Mouse (Mus musculus) C2C12 (cell line): Measurements from ENCODE around the gene CN725425. TPM values are rescaled to one million over a fixed set of nuclear protein-coding genes. Genes with fewer than 3 reads are reported as not detected.

Experiments
- H3K27me3 ChIP-seq: one replicate; pipeline ENCODE4 v1.6.1; 2011; ENCODE audit not compliant: control insufficient read depth, insufficient read depth, insufficient read length
- H3K36me3 ChIP-seq: one replicate; pipeline ENCODE4 v1.6.1; 2011; ENCODE audit not compliant: control insufficient read depth, insufficient read depth
- H3K4me3 ChIP-seq: one replicate; pipeline ENCODE4 v1.5.1; 2011; ENCODE audit warnings: mild to moderate bottlenecking, control low read depth; ENCODE audit not compliant: poor library complexity, insufficient read depth, severe bottlenecking
- H3K79me2 ChIP-seq: one replicate; pipeline ENCODE4 v1.6.1; 2011; ENCODE audit not compliant: control insufficient read depth, insufficient read depth
- H3K79me3 ChIP-seq: one replicate; pipeline ENCODE4 v1.6.1; 2011; ENCODE audit warnings: low read depth, control low read depth
- H3ac ChIP-seq: one replicate; pipeline ENCODE3; 2011; ENCODE audit warnings: low read depth; ENCODE audit not compliant: control insufficient read depth, insufficient read length
- CEBPB ChIP-seq: IDR thresholded peaks from one replicate; pipeline ENCODE4 v1.6.1; 2011; ENCODE audit warnings: low read depth, mild to moderate bottlenecking, control low read depth, moderate library complexity
- CTCF ChIP-seq: IDR thresholded peaks from one replicate; pipeline ENCODE4 v1.5.1; 2011; ENCODE audit not compliant: control insufficient read depth, insufficient read depth, insufficient read length
- FOSL1 ChIP-seq: IDR thresholded peaks from one replicate; pipeline ENCODE4 v1.8.0; 2011; ENCODE audit warnings: mild to moderate bottlenecking, low read length; ENCODE audit not compliant: poor library complexity, insufficient read depth, severe bottlenecking
- MAX ChIP-seq: IDR thresholded peaks from one replicate; pipeline ENCODE4 v1.6.1; 2011; ENCODE audit warnings: mild to moderate bottlenecking, control low read depth
- MYOD1 ChIP-seq: IDR thresholded peaks from one replicate; pipeline ENCODE4 v1.6.1; 2011; ENCODE audit warnings: low read depth; ENCODE audit not compliant: control insufficient read depth, insufficient read length
- MYOG ChIP-seq: IDR thresholded peaks from one replicate; pipeline ENCODE4 v1.6.1; 2011; ENCODE audit not compliant: control insufficient read depth, insufficient read length; ENCODE audit errors: extremely low read depth
- USF1 ChIP-seq: IDR thresholded peaks from one replicate; pipeline ENCODE4 v1.6.1; 2011; ENCODE audit warnings: low read depth, mild to moderate bottlenecking, control low read depth, moderate library complexity
- polyA plus RNA-seq: library from polyadenylated mRNA; unstranded; fragments of >200 nt; fragmentation: generic; extraction: Trizol; gene quantifications from one replicate; pipeline ENCODE4 v1.2.1, GENCODE M21; 2012; ENCODE audit warnings: missing spikeins

The CN725425 gene
- polyA plus RNA-seq, 1 experiment: not detected

GRCm38 (mm10) chr15:91192223-91192598, 7.1 kb upstream of the CN725425 start:
- no peaks in the 10 kb centered on the region for H3K27me3 ChIP-seq
- TF ChIP-seq CEBPB (no peak), MAX (no peak), USF1 (no peak), FOSL1 (no peak), MYOG (no peak), CTCF (no peak), MYOD1 (no peak)
- no peaks in the 10 kb centered on the region for H3K79me3 ChIP-seq
- H3ac ChIP-seq: peak overlapping the region; percentile 31
- H3K79me2 ChIP-seq: no peaks in the 10 kb centered on the region
- H3K36me3 ChIP-seq: no peaks in the 10 kb centered on the region
- H3K4me3 ChIP-seq: peak overlapping the region; percentile 25

- TF ChIP-seq MYOG: no peak
- no peak for TF ChIP-seq MAX
- no peak for TF ChIP-seq CEBPB
- TF ChIP-seq USF1: no peak
- TF ChIP-seq CTCF: no peak
- TF ChIP-seq FOSL1: no peak
- TF ChIP-seq MYOD1: no peak
- no peak overlapping the region for H3K4me3 ChIP-seq
- no peaks in the 10 kb centered on the region for H3K36me3 ChIP-seq
- no peaks in the 10 kb centered on the region for H3K27me3 ChIP-seq
- no peaks in the 10 kb centered on the region for H3K79me3 ChIP-seq
- no peak overlapping the region for H3ac ChIP-seq
- no peaks in the 10 kb centered on the region for H3K79me2 ChIP-seq
Observed at GRCm38 (mm10) chr15:91200833-91201232, 1.5 kb downstream of the CN725425 start.

GRCm38 (mm10) chr15:91202486-91202885, 3.2 kb downstream of the CN725425 start:
- H3K79me3 ChIP-seq: no peaks in the 10 kb centered on the region
- H3K27me3 ChIP-seq: no peaks in the 10 kb centered on the region
- H3K4me3 ChIP-seq: no peak overlapping the region
- no peak overlapping the region for H3ac ChIP-seq
- no peaks in the 10 kb centered on the region for H3K79me2 ChIP-seq
- TF ChIP-seq CEBPB: no peak
- no peak for TF ChIP-seq MYOD1
- no peak for TF ChIP-seq CTCF
- TF ChIP-seq MYOG: no peak
- TF ChIP-seq USF1: no peak
- no peak for TF ChIP-seq FOSL1
- TF ChIP-seq MAX: no peak
- H3K36me3 ChIP-seq: no peaks in the 10 kb centered on the region

GRCm38 (mm10) chr15:91203521-91203920, 4.2 kb downstream of the CN725425 start:
- no peaks in the 10 kb centered on the region for H3K27me3 ChIP-seq
- H3K4me3 ChIP-seq: no peak overlapping the region
- no peaks in the 10 kb centered on the region for H3K79me3 ChIP-seq
- no peaks in the 10 kb centered on the region for H3K36me3 ChIP-seq
- no peak for TF ChIP-seq FOSL1
- no peak for TF ChIP-seq CTCF
- no peak for TF ChIP-seq CEBPB
- no peak for TF ChIP-seq USF1
- TF ChIP-seq MYOG: no peak
- no peak for TF ChIP-seq MYOD1
- TF ChIP-seq MAX: no peak
- H3ac ChIP-seq: no peak overlapping the region
- no peaks in the 10 kb centered on the region for H3K79me2 ChIP-seq

GRCm38 (mm10) chr15:91206518-91206917, 7.2 kb downstream of the CN725425 start:
- Histone ChIP-seq H3K79me3 (no peaks in the 10 kb centered on the region), H3K4me3 (no peak overlapping the region), H3K27me3 (no peaks in the 10 kb centered on the region), H3ac (no peak overlapping the region), H3K36me3 (no peaks in the 10 kb centered on the region), H3K79me2 (no peaks in the 10 kb centered on the region)
- TF ChIP-seq MAX (no peak), MYOD1 (no peak), MYOG (no peak), CEBPB (no peak), FOSL1 (no peak), CTCF (no peak), USF1 (no peak)

GRCm38 (mm10) chr15:91237294-91237693, 38.0 kb downstream of the CN725425 start:
- Histone ChIP-seq H3K79me2 (no peaks in the 10 kb centered on the region), H3K27me3 (no peaks in the 10 kb centered on the region), H3ac (no peak overlapping the region), H3K36me3 (no peaks in the 10 kb centered on the region), H3K79me3 (no peaks in the 10 kb centered on the region), H3K4me3 (no peak overlapping the region)
- TF ChIP-seq CTCF (no peak), FOSL1 (no peak), USF1 (no peak), MYOD1 (no peak), MAX (no peak), MYOG (no peak), CEBPB (no peak)
